Mouse (Mus musculus): ENCODE results near the gene Gm15448.
"Not testable (repeated sequence)": the region's sequence is repeated elsewhere in the genome, so short reads cannot be mapped to it uniquely, and the experiment has no call there.

DNA sequence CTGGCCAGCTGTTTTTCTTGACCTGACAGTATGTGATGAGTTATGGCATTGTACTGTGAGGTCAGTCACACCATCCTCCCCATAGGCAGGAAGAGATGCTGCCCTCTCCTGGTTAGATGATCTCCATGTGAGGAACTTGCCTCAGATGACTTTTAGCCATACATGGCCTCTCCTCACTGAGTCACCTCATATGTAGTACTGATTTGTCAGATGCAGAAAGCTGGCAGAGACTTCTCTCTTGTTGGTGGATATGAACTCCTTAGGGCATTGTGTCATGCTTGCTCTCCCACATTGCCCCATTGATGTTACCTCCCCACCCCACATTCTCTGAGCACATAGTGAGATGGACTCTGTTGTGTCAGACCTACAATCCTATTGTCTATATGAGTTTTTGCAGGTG, 5.1 kb upstream of the Gm15448 start:
- not testable (repeated sequence) for TF ChIP-seq CTCF, EP300 (IDR thresholded peaks at IDR 0.05; ENCODE audit: low read depth)

Data from liver, embryonic 14.5 days (tissue).